Mouse (Mus musculus) urinary bladder, adult 2 months (tissue): ENCODE data around the gene Denr. TPM values are rescaled to one million over a fixed set of nuclear protein-coding genes. Genes with fewer than 3 reads are reported as not detected.

Experiments used
- DNase-seq: peaks from one replicate; pipeline ENCODE4 v3.0.0; 2022; ENCODE audit warnings: low spot score
- polyA plus RNA-seq: library from polyadenylated mRNA; depleted of rRNA; stranded (reverse); fragments of >200 nt; gene quantifications from 2 replicates; pipeline ENCODE4 v1.2.3, GENCODE M21; 2012; rRNA removed

The Denr gene
- 36.5 and 38.1 TPM in 2 replicates for polyA plus RNA-seq

DNA sequence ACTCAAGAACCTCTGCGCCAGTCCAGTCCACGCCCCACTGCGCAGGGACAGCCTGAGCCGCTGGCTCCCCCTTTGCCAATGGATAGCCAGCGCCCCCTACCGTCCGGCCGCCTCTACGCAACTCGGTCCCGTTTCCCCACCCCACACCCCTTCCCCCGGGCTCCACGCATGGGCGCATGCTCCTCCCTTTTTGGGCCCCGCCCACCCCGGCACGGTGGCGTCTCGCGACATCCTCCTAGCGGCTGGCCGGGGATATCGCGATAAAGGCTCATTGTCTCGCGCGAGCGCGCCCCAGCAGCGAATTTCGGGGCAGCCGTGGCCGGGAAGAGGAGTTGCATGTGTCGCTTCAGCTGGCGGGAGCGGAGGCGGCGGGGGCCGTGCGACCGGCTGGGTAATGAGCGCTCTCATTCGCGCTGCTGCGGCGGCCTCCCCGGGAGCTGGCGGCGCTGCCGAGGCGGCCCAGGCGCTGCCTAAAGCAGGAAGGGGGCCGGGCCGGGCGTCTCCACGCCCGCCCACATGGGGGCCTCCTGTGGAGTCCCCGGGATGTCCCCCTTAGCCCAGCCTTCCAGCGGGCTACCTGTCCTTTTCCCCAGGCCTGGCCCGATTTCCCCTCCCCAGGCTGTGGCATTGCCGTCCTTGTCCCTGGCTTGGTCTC lies at the start of gene Denr:
Gene Denr (plus strand): TSS at position 200 of the 655 bp plus-strand sequence.
- DNase-seq = peak; percentile 98

DNA sequence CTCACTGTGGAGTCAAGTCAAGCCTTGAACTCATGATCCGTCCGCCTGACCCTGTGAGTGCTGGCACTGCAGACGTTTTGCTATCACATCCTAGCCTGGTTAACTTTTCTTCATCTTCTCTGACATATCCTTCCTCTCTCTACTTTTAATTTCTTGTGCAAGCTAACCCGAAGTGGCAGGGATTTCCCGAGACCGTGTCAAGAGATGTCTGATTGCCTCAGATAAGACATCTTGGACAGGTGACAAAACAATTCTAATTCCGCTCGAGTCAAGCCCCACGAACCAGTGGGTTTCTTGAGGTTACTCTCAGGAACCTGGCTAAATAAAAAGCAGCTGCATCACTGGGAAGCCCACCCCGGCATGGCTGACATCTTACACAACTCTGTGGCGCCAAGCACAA lies 48.2 kb upstream of the Denr start:
- no peak for DNase-seq

DNA sequence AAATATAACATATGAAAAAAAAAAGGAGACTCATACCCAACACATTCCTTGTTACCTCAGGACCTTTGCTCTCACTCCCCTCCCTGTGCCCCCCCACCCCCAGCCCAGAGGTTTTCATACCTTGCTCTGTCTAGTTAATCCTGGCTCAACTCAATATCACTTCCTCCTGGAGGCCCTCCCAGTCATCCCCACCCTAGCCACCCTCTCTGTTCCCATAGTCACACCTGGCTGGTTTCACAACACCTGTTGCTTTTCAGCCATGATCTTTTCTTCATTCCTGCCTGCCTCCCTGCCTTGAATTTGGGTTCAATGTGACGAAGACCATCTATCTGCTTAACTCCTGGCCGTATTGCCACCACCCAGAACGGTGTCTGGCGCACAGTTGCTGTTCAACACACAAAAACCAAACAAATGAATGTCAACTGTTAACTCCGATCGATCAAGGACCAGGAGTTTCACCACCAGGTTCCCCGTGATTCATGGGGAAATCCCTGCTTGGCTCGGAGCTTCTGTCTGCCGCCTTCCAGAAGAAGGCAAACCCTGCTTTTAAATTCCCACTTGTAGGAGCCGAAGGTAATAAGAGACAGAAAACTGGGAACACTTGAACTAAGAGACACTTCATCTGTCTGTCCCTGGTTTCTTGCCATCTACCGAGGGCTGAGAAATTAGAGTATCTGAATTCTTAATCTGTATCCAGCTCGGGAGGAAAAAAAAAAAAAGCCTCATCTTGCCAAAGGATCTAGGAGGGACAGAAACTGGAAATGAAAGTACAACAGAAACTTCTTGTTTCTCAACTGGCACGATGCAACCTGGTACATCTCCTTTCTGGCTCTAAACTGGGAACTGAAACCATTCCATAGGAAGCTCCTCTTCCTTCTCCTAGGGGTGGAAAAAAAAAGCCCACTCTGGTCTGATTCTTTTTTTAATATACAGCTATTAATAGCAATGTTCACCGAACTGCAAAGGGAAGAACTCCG lies 44.3 kb upstream of the Denr start:
- DNase-seq = no peak

DNA sequence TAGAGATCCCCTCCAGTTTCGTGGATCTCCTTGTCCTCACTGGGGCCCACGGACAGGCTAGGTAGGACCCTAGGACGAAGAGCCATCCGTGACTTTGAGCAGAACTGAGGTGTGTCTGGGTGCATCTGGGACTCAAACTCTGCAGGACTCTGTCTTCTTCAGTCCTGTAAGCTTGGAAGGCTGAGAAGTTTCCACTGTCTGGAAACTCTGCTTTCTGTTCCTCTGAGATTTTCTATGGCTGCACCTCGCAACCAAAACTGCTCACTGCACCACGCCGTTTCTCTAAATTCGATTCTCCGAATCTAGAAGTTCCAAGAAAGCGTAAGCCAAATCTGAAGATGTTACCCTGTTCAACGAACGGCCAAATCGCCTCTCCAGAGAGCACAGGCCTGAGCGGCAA lies 43.0 kb upstream of the Denr start:
- DNase-seq = no peak

DNA sequence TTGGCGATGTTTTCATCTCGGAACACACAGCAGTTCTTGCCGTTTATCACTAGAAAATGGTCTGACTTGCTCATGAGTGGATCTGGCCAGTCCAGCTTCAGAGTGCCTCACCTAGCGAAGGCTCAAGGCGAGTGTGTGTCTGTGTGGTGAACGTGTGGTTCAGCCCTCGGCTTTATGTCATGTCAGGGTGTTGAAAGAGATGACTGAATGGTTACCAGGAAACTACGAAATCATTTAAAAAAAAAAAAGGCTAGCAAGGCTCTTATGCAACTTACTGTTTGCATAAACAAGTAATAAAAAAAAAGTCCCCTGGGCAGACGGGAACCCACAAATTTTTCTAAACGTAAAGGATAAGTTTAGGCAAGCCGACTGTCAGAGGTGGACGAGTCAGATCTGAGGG lies 41.6 kb upstream of the Denr start, which contains the start of gene Hcar2:
Gene Hcar2 (minus strand): TSS at position 135 of the 400 bp plus-strand sequence.
- peak; percentile 43 for DNase-seq

DNA sequence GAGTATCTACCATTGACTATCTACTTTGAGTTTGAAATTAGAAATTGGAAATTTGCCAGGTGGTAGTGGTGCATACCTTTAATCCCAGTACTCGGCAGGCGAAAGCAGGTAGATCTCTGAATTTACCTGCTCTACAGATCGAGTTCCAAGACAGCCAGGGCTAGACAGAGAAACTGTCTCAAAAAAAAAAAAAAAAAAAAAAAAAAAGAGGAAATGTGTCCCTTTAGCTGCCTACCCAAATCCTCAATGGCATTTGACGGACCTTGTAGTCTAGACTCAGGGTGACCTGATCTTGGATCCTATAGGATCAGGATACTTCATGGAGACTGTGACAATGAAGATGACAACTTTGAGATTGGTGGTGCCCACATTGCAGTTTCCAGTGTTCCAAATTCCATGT lies 40.5 kb upstream of the Denr start:
- no peak for DNase-seq

DNA sequence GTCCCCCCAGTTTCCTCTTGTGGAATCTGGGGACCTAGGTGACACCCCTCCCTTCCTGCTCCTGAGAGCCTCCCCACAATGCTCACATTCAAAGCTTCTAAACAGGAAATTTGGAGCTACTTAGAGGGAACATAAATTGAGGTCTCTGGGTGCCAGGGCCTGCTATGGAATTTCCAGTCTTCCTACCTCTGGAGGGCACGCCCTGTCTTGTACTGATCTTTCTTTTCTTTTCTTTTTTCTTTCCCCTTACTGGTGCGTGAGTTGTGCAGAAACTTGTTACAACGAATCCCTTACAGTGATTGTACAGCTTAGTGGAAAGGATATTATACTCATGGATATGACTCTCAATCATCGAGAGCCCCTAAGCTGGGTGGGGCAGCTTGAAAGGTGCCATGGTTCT lies 37.4 kb upstream of the Denr start:
- no peak for DNase-seq

DNA sequence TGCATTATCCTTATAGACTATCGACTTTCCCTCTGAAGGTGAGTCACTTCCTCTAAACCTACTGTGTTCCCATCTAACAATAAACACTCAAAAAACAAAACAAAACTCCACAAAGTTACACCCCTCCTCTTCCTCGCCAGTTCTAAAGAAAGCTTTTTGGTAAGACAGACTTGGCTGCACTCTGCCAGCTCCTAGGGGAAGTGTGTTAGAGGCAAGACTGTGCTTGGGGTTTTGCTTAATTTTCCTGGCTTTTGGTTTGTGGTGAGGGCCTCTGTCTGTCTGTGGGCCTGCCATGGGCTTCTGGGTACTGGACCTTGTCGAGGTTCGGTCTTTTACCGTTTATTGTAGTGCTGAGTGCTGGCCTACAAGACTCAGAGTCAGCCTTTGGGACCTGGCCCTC lies 32.8 kb upstream of the Denr start:
- no peak for DNase-seq

DNA sequence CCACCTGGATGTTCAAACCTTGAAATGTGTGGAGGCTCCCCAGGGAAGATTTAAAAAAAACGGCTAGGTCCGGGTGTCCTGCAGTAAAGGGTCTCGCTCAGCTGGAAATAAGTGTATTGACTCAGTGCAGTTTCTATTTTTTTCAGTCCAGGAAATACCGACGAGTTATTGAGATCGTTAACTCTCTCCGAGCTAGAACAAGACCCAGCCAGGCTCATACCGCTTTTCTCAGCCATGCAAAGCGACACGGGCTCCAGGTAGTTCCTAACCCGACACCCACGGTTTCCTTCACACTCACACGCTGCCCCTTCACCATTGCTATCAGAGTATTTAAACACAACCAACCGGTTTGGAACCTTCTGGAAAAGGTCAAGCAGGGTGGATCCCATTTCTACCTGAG lies 28.9 kb upstream of the Denr start:
- no peak for DNase-seq

DNA sequence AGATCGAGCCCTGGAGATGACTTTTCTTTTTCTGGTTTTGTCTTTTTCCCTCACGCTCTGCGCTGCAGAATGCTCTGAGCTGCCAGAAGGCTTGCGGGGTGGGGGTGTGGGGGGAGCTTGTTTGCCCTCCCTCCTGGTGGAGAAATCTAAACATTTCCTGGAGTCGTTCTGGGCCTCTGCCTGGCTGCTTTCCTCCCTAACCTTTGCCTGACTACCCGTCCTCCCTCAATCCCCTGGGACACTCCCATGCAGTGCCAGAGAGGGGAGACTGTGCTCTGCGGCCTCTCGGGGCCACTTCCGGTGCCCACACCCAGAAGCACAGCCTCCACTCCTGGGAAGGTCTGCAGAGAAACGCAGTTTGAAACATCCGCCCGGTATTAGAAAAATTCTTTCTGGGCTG lies 27.0 kb upstream of the Denr start, which contains the start of gene Hcar1:
Gene Hcar1 (minus strand): TSS at position 93 of the 400 bp plus-strand sequence.
- DNase-seq = no peak

DNA sequence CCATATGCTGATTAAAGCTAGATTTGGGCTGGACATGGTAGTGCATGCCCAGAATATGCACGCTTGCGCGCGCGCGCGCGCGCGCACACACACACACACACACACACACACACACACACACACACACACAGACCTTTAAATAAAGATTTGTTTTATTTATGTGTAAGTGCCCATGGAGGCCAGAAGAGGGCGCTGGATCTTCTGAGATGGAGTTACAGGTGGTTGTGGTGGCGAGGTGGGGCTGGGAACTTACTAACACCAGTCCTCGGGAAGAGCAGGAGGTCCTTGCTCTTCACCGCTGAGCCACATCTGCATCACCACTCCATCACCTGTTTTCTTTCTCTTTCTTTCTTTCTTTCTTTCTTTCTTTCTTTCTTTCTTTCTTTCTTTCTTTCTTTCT lies 26.2 kb upstream of the Denr start:
- no peak for DNase-seq

DNA sequence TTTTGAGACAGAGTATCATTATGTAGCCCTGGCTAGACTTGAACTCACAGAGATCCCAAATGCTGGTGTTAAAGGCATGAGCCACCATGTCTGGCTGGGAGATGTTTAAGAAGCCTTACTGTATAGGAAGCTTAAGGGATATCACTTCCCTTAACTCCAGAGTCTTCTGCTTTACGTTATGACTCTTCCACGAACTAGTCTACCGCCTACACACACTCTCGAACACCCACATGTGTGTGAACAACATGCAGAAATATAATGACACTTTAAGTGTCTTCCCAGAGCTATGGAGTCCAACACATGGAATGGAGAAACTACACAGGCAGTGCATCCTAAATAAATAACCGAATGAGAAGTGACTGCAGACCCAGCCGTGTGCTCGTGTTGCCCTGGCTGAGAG lies 23.1 kb upstream of the Denr start:
- no peak for DNase-seq

DNA sequence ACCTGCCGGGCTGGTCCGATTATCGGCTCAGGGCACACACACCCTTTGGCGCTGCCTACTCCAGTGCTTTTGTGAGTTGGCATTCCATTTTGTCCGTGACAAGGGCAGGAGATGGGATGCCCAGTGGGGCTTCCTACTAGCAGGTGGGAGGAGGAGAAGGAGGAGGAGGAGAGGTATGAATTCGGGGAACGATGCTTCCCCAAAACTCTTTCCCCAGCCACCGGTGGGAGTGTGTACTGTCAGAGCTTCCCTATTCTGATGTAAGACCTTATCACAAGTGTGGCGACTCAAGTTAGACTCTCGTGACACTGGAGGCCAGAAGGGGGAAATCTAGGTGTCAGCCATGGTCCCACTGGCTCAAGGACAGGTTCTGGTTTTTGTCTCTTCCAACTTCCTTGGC lies 22.6 kb upstream of the Denr start:
- DNase-seq = no peak

DNA sequence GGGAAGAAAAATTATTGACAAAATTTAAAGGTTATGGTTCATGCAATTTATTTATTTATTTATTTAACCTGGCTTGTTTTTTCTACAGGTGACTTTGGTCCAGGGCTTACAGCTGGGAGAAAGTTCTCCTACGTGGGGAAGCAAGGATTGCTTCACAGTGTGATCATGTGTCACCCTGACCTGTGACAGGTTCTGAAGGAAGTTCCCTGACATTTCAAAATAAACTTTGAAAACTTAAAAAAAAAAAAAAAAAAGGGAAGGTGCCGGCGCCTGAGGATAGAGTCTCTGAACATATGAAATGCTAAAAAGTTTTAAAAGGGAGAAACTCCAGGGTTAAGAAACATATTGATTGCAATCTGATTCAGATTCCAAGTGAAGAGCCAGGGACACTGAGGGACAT lies 20.6 kb upstream of the Denr start:
- DNase-seq = no peak

DNA sequence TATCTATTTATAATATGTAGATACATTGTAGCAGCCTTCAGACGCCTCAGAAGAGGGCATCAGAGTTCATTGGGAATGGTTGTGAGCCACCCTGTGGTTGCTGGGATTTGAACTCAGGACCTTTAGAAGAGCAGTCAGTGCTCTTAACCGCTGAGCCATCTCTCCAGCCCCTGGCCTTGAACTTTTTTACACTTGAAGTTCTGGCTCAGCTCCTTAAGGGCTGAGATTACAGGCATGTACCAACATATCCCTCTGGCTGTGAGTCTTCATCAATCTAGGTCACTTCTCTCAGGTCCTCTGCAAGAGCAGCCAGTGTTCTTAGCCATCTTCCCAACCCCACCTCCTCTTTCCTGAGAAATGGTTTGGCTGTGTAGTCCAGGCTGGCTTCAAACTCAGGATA lies 16.7 kb upstream of the Denr start:
- DNase-seq = no peak

DNA sequence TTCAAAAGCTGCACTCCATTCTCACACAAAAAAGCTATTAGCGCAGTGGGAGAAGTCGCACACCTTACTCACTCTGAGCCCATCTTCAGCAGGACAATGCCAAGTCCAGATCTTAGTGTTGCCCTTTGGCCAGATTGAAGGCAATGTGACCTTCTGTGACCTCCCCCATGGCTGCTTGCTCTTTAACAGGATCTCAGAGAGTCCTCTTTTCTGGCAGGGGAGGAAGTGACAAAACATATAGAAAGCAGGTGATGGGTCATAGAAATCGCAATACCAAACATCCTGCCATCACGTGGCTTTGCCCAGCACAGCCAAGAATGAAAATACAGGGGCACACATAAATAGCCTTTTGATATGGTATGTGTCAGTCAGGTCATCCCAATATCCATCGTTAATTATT lies 16.0 kb upstream of the Denr start:
- DNase-seq = no peak

DNA sequence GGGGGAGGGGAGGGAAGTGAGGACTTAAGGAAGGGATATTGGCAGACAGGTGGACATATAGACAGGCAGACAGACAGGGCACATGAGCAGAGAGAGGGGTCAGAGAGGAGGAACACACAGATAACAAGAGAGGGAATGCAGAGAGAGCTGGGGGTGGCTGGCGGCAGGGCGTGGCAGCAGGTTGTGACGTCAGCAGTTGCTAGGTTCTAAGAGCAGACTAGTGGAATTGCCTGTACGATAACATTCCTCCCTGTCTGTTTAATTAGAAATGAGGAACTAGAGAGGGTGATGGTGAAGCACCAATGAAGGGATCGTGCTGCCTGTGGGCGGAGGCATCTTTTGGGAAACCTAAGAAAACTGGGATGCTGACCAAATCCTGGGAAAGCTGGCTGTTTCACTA lies 15.3 kb upstream of the Denr start:
- no peak for DNase-seq

DNA sequence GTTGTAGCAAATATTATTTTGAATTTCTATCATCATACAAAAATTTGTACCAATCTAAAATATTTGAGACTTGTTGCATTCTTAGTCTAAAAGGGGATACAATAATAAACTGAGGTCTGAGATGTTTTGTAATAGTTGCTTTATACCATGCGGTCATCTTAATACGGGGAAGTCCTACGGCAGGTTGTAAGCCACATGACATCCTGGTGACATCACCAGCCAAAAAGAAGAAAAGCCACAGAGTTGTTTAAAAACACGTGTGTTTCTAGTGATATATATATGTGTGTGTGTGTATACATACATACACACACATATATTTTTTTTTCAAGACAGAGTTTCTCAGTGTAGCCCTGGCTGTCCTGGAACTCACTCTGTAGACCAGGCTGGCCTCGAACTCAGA lies 13.5 kb upstream of the Denr start:
- no peak for DNase-seq

DNA sequence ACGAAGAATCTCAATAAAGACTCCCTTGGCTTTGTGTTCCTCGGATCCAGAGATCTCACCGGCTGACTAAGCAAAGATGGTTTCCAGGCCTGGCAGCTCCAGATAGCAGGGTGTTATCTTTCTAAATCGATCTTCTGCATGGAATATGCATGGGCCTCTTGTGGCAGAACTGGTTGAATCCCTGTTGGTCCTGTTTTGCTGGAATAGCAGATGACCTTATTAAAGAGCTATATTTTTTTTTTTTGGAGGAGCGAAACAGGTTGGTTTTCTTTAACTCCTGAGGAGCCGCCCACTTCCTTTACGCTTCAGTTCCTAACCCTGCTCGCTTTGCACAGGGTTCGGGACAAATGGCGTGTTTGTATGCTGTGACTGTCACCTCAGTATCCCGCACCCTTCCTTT lies 10.6 kb upstream of the Denr start:
- DNase-seq = no peak

DNA sequence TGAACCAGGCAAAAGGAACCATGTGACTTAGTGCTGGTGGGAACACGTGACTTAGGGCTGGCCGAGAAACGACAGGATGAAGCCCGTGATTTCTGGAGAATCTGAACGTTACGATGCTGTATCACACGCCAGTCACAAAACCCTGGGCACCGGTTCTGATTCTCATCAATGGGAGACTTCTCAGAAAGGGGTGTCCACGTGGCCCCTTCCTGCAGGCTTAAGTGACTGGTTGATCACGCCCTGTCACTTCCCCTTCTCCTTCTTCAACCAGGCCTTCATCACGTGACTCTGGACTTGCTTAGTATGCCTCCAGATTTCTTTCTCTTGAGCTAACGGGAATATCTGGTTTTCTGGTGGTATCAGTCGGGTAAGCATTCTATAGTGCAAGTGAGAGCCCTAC lies 9.6 kb upstream of the Denr start:
- no peak for DNase-seq

DNA sequence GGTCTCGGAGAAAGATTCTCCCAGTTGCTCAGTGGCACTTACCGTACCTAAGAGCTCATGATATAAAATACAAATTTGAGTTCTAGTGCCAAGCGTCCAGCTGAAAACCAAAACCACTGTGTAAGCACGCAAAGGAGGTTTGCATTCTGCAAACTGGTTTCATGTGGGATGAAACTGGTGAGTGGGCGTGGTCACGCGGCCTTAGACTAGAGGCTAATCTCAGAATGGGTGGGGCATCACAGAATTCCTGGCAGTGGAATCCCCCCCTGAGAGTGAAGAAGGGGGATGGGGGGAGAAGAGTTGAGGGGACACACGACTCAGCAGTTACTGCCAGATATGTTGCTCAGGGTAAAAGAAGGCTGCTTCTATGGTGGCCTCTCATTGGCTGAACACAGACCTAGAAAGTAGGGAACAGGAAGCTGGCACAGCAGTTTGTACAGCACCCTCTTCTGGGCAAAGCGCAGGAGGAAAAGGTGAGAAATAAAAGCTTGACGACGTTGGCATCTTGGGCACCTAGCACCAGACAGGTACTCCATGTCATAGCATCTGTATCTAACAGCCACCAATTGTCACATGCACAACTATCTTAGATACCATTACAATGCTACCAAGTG lies 2.8 kb upstream of the Denr start:
- no peak for DNase-seq

DNA sequence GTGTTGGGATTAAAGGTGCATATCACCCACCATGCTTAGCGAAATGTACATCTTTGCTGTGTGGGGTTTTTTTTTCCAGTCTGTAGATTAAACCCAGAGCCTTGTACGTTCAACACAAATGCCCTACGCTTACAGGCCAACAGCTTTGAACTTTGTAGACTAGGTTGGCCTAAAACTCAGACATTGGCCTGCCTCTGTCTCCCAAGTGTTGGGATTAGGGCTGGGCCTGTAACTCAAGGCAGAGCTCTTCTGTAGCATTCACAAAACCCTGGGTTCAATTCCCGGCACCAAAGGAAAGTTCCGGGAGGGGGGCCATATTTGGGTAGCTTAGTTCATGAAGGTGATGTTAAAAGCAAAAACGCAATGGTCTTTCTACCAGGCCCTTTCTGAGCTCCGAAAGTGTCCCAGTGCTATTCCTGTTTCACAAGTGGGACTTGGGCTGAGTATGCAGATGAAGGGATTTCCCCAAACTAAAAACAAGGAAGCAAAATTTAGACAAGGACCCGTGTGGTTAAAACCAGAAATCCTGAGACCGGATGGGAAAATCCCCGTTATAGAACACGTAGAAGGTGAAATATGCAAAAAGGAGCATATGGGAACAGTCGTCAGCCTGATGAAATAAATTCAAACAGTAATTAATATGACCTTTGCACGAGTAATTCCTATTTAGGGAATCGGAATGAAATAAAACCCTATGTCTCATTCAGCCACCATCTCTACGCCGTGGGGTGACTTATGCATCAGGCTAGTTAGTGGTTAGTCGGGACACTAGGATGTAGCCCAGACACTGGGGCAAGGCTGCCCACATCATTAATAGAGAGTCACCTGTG lies 614 bp upstream of the Denr start:
- no peak for DNase-seq
